Mouse (Mus musculus) CH12.LX (cell line): Measurements from ENCODE around the gene Phlpp2.
A peak's percentile ranks its signal among the peaks of the same experiment; 100 is the strongest.

ENCODE experiments used
- CHD2 ChIP-seq: IDR thresholded peaks from 2 replicates; pipeline ENCODE4 v1.6.1; 2011; ENCODE audit warnings: low read length, improper control_type of control experiment
- CTCF ChIP-seq, 2 experiments: IDR thresholded peaks in 1 of 2; conservative IDR thresholded peaks in 1 of 2; 2 replicates each; pipeline ENCODE4 v1.5.1; 2011 to 2012; ENCODE audit warnings: low read depth in 2 of 2, low read length in 2 of 2, improper control_type of control experiment in 1 of 2, inconsistent platforms in 1 of 2, mild to moderate bottlenecking in 1 of 2, moderate library complexity in 1 of 2
- E2F4 ChIP-seq: IDR thresholded peaks from 2 replicates; pipeline ENCODE4 v1.6.1; 2011; ENCODE audit warnings: low read depth, low read length, improper control_type of control experiment; ENCODE audit not compliant: insufficient replicate concordance
- KAT2A ChIP-seq: IDR thresholded peaks from 2 replicates; pipeline ENCODE4 v1.6.1; 2012; ENCODE audit warnings: low read length, improper control_type of control experiment, inconsistent platforms; ENCODE audit not compliant: insufficient replicate concordance
- MAX ChIP-seq: IDR thresholded peaks from 2 replicates; pipeline ENCODE4 v1.6.1; 2011; ENCODE audit warnings: low read length, improper control_type of control experiment
- MAZ ChIP-seq: IDR thresholded peaks from 2 replicates; pipeline ENCODE4 v1.6.1; 2012; ENCODE audit warnings: low read depth, mild to moderate bottlenecking, inconsistent platforms, low read length, improper control_type of control experiment, moderate library complexity
- MEF2A ChIP-seq: IDR thresholded peaks from 2 replicates; pipeline ENCODE4 v1.6.1; 2014; ENCODE audit warnings: low read depth, mild to moderate bottlenecking, inconsistent platforms, low read length, improper control_type of control experiment, borderline replicate concordance
- NRF1 ChIP-seq: IDR thresholded peaks from 2 replicates; pipeline ENCODE4 v1.6.1; 2014; ENCODE audit warnings: low read depth, mild to moderate bottlenecking, inconsistent platforms, low read length, improper control_type of control experiment, moderate library complexity
- POLR2A ChIP-seq: IDR thresholded peaks from 2 replicates; pipeline ENCODE4 v1.6.1; 2011; ENCODE audit warnings: low read depth, mild to moderate bottlenecking, improper control_type of control experiment, low read length
- SIN3A ChIP-seq: IDR thresholded peaks from 2 replicates; pipeline ENCODE4 v1.6.1; 2012; ENCODE audit warnings: low read length, improper control_type of control experiment, inconsistent platforms
- TBP ChIP-seq: conservative IDR thresholded peaks from 2 replicates; pipeline ENCODE4 v1.6.1; 2011; ENCODE audit warnings: low read depth, low read length, improper control_type of control experiment
- UBTF ChIP-seq: IDR thresholded peaks from 2 replicates; pipeline ENCODE4 v1.6.1; 2012; ENCODE audit warnings: low read depth, mild to moderate bottlenecking, inconsistent platforms, low read length, improper control_type of control experiment, moderate library complexity
- USF1 ChIP-seq: IDR thresholded peaks from 2 replicates; pipeline ENCODE4 v1.6.1; 2014; ENCODE audit warnings: low read depth, mild to moderate bottlenecking, inconsistent platforms, low read length, improper control_type of control experiment
- USF2 ChIP-seq: conservative IDR thresholded peaks from 2 replicates; pipeline ENCODE4 v1.6.1; 2011; ENCODE audit warnings: low read depth, low read length, improper control_type of control experiment

DNA sequence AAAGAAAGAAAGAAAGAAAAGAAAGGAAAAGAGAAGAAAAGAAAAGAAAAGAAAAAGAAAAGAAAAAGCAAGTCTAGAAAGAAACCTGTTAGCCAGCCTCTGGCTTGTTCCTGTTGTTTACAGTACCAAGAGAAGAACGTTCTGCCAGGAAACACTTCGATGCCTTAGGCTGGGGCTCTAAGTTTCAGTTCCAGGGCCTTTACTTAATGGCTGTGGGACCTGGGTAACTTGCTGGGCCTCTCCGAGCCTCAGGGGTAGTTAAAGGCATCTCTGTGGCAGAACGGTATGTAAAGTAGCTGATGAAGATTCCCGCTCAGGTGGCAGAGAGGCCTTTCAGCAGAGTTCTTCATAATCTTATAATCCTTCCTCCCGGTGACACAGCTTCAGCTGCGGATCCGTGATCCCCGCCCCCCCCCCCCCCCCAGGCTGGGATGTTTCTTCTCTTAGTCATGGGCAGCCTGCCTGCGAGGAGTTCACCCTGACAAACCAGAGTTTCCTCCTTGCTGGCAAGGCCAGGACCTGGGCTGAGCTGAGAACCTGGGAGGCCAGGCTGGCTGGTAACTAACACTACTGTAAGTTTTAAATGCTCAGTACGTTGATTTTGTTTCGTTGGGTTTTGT, 89.8 kb downstream of the Phlpp2 start:
- TF ChIP-seq CTCF (conservative IDR thresholded peaks at IDR 0.05 in 1 of 2, IDR thresholded peaks at IDR 0.05 in 1 of 2; ENCODE audit: low read depth in 2 of 2, low read length in 2 of 2), result no peak
- no peak for TF ChIP-seq POLR2A
- TF ChIP-seq UBTF, result no peak
- no peak for TF ChIP-seq MAX
- no peak for TF ChIP-seq USF2
- no peak for TF ChIP-seq KAT2A
- TF ChIP-seq E2F4, result 0 out of 2 replicates have a peak, but pooled peaks have one; percentile 23
- TF ChIP-seq CHD2, result no peak
- no peak for TF ChIP-seq NRF1
- TF ChIP-seq USF1, result no peak
- no peak; the same call in 1 of the 2 replicates for TF ChIP-seq SIN3A
- peak; percentile 21; the same call in 1 of the 2 replicates for TF ChIP-seq MEF2A
- TF ChIP-seq MAZ, result no peak
- TF ChIP-seq TBP, result no peak
